Mouse (Mus musculus) kidney, adult 2 months (tissue): ENCODE data around the gene Tmprss15.

Source experiments
- CTCF ChIP-seq: fragments of 200-500 bp; conservative IDR thresholded peaks from 2 replicates; pipeline ENCODE4 v1.5.1; 2011; ENCODE audit warnings: low read depth, mild to moderate bottlenecking, control low read depth, low read length, moderate library complexity, mixed read lengths; ENCODE audit not compliant: insufficient read depth, insufficient read length
- POLR2A ChIP-seq: fragments of 200-500 bp; IDR thresholded peaks from one replicate; pipeline ENCODE4 v1.6.1; 2011; ENCODE audit warnings: low read depth, low read length, control low read depth

- TF ChIP-seq POLR2A (no peak), CTCF (no peak)
Measured at GRCm38 (mm10) chr16:79090997-79091396, at the start of gene Tmprss15.
